Mouse (Mus musculus): ENCODE measurements around the gene Cfap126. TPM values are rescaled to one million over a fixed set of nuclear protein-coding genes. Genes with fewer than 3 reads are reported as not detected.

Cfap126 gene
- polyA plus RNA-seq, 1 experiment from 2014 or later, result 1.7 TPM

DNA sequence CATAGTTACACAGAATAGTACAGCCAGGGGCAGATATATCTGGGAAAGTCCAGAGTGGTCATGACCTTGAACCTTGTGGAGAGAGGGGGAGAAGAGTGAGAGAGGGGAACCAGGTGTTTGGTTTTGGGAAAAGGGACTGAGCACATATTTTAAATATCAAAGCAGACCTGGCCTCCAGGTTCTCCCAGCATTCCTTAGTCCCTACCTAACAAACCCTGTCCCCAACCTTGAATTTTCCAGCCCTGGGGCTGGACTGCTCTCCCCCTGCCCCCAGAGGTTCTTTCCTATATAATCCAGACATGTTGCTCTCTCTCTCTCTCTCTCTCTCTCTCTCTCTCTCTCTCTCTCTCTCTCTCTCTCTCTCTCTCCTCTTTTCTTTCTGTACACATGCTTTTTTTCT, 16.6 kb upstream of the Cfap126 start:
- H3K36me3 ChIP-seq (replicated peaks; ENCODE audit: control insufficient read depth, insufficient read depth, low read depth, low read length), result no peaks in the 10 kb centered on the region
- no peak for ATAC-seq (replicated peaks; ENCODE audit: insufficient number of reproducible peaks, low FRiP score, low TSS enrichment, low read depth)

DNA sequence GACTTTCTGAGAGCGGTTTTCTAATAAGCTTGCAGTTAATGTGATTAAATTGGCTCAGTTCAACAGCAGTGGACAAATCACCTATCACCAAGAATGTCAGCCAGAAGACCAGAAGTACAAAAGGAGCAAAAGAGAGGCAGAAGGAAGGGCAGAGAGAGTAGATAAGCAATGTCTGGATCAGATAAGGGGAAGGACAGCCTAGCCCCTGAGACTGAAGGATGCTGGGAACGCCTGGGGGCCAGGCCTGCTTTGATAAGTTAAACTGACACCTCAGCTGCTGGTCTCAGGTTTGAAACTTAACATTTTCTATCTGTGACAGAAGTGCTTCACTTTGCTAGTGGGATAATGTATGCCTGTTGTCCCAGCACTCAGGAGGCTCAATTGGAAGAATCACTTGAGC, 16.1 kb upstream of the Cfap126 start:
- Histone ChIP-seq H3K36me3 (replicated peaks; ENCODE audit: control insufficient read depth, insufficient read depth, low read depth, low read length) (no peaks in the 10 kb centered on the region), H3K4me1 (ENCODE audit: control insufficient read depth, insufficient read depth, low read length) (no peaks in the 10 kb centered on the region), H3K9me3 (replicated peaks; ENCODE audit: control insufficient read depth, low read length) (no peaks in the 10 kb centered on the region), H3K9ac (replicated peaks; ENCODE audit: low read length) (no peak overlapping the region), H3K27me3 (ENCODE audit: control insufficient read depth, insufficient read depth, low read length) (no peaks in the 10 kb centered on the region), H3K4me3 (ENCODE audit: low read depth, low read length) (no peak overlapping the region), H3K27ac (replicated peaks; ENCODE audit: low read depth, low read length) (no peak overlapping the region), H3K4me2 (ENCODE audit: low read depth, low read length) (no peak overlapping the region; the same call in 1 of the 2 replicates)
- ATAC-seq (replicated peaks; ENCODE audit: insufficient number of reproducible peaks, low FRiP score, low TSS enrichment, low read depth) (no peak), DNase-seq (ENCODE audit: low spot score) (no peak)
- 40% methylated on average over 2 of the region's 2 CpGs for WGBS

More for the DNA sequence above, 16.6 kb upstream of the Cfap126 start:
- Histone ChIP-seq H3K4me1 (ENCODE audit: control insufficient read depth, insufficient read depth, low read length) (no peaks in the 10 kb centered on the region), H3K9ac (replicated peaks; ENCODE audit: low read length) (no peak overlapping the region), H3K4me2 (ENCODE audit: low read depth, low read length) (no peak overlapping the region), H3K9me3 (replicated peaks; ENCODE audit: control insufficient read depth, low read length) (no peaks in the 10 kb centered on the region), H3K4me3 (ENCODE audit: low read depth, low read length) (no peak overlapping the region), H3K27ac (replicated peaks; ENCODE audit: low read depth, low read length) (no peak overlapping the region), H3K27me3 (ENCODE audit: control insufficient read depth, insufficient read depth, low read length) (no peaks in the 10 kb centered on the region)
- no peak for DNase-seq (ENCODE audit: low spot score)

DNA sequence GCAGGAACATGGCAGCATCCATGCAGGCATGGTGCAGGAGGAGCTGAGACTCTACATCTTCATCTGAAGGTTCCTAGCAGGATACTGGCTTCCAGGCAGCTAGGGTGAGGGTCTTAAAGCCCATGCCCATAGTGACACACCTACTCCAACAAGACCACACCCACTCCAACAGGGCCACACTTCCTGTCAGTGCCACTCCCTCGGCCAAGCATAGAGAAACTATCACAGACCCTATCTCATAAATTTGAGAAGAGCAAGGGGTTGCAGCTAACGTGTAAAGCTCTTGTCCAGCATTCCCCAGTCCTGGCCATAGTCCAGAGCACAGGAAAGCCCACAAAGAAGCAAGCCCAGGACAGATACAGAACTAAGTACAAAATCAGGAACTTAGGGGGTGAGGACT, 12.7 kb upstream of the Cfap126 start:
- Histone ChIP-seq H3K4me2 (ENCODE audit: low read depth, low read length) (no peak overlapping the region), H3K9ac (replicated peaks; ENCODE audit: low read length) (no peak overlapping the region), H3K9me3 (replicated peaks; ENCODE audit: control insufficient read depth, low read length) (no peaks in the 10 kb centered on the region), H3K27ac (replicated peaks; ENCODE audit: low read depth, low read length) (no peak overlapping the region), H3K4me3 (ENCODE audit: low read depth, low read length) (no peak overlapping the region), H3K27me3 (ENCODE audit: control insufficient read depth, insufficient read depth, low read length) (no peaks in the 10 kb centered on the region), H3K36me3 (replicated peaks; ENCODE audit: control insufficient read depth, insufficient read depth, low read depth, low read length) (no peaks in the 10 kb centered on the region), H3K4me1 (ENCODE audit: control insufficient read depth, insufficient read depth, low read length) (no peaks in the 10 kb centered on the region)
- WGBS, result 49% methylated on average over 2 of the region's 2 CpGs
- DNase-seq (ENCODE audit: low spot score) (no peak), ATAC-seq (replicated peaks; ENCODE audit: insufficient number of reproducible peaks, low FRiP score, low TSS enrichment, low read depth) (no peak)

DNA sequence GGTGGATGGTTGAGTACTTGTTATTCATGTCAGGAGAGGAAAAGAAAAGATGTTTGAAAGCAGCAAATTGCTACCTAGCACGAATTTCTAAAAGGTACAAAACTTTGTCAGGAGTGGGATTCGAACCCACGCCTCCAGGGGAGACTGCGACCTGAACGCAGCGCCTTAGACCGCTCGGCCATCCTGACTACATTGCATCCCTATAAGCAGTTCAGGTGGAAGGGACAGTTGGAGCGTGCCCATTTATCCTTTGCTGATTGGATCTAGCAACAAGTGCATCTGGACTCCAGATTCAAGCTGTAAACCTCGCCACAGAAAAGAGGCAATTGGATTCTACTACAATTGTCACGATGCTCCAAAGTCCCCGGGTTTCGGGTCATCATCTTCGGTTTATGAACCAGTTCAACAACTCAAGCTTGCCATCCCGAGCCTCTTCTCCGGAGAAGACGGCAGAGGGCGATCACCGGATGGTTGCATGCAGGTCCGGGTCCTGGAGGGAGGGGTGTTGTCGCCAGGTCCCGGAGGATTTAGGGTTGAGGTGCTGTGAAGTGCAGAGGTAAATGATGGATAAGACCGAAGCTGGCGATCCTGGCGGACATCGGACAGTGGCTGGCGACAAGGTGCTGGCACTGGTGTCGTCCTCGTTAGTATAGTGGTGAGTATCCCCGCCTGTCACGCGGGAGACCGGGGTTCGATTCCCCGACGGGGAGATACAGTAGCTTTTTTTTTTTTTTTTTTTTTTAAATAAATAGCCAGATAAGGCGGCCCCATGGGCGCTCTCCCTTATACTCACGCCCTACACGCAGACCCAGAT, 11.8 kb upstream of the Cfap126 start:
- H3K36me3 ChIP-seq (replicated peaks; ENCODE audit: control insufficient read depth, insufficient read depth, low read depth, low read length), result no peaks in the 10 kb centered on the region
- peak; percentile 83 for ATAC-seq (replicated peaks; ENCODE audit: insufficient number of reproducible peaks, low FRiP score, low TSS enrichment, low read depth)
- no peaks in the 10 kb centered on the region for H3K4me1 ChIP-seq (ENCODE audit: control insufficient read depth, insufficient read depth, low read length)
- H3K9ac ChIP-seq (replicated peaks; ENCODE audit: low read length), result peak overlapping the region; percentile 51
- peak overlapping the region; percentile 61 for H3K4me2 ChIP-seq (ENCODE audit: low read depth, low read length)
- H3K27ac ChIP-seq (replicated peaks; ENCODE audit: low read depth, low read length), result no peak overlapping the region
- H3K4me3 ChIP-seq (ENCODE audit: low read depth, low read length), result peak overlapping the region; percentile 70
- WGBS, result under 1% methylated on average over 40 of the region's 40 CpGs
- H3K27me3 ChIP-seq (ENCODE audit: control insufficient read depth, insufficient read depth, low read length), result no peaks in the 10 kb centered on the region
- peak; percentile 83 for DNase-seq (ENCODE audit: low spot score)
- H3K9me3 ChIP-seq (replicated peaks; ENCODE audit: control insufficient read depth, low read length), result no peaks in the 10 kb centered on the region

DNA sequence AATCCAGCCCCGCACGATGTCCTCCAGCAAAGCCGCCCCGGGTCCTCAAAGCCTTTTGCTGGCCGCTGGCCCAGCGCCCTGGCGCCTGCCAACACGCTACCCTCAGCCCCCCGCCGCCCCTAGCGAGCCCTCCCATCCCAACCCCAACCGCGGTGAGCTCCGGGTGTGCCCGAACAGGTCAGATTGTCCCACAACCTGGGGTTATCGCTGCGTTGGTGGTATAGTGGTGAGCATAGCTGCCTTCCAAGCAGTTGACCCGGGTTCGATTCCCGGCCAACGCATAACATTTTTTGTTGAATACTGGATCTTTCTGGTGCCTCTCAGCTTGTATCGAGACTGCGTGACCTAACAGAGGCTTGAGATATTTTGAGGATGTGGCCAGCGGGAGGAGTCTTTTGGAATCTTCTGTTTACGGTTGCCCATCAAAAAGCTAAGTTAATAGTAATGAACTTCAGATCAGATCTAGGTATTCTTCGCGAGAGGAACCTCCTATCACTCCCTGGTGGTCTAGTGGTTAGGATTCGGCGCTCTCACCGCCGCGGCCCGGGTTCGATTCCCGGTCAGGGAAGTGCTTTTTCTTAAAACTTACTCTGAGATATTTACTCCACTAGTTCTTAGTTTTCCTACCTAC, 11.1 kb upstream of the Cfap126 start:
- DNase-seq (ENCODE audit: low spot score) (peak; percentile 89), ATAC-seq (replicated peaks; ENCODE audit: insufficient number of reproducible peaks, low FRiP score, low TSS enrichment, low read depth) (peak; percentile 93)
- Histone ChIP-seq H3K27ac (replicated peaks; ENCODE audit: low read depth, low read length) (no peak overlapping the region), H3K9me3 (replicated peaks; ENCODE audit: control insufficient read depth, low read length) (no peaks in the 10 kb centered on the region), H3K36me3 (replicated peaks; ENCODE audit: control insufficient read depth, insufficient read depth, low read depth, low read length) (no peaks in the 10 kb centered on the region), H3K9ac (replicated peaks; ENCODE audit: low read length) (peak overlapping the region; percentile 51; the same call in 1 of the 2 replicates), H3K27me3 (ENCODE audit: control insufficient read depth, insufficient read depth, low read length) (no peaks in the 10 kb centered on the region), H3K4me1 (ENCODE audit: control insufficient read depth, insufficient read depth, low read length) (no peaks in the 10 kb centered on the region), H3K4me2 (ENCODE audit: low read depth, low read length) (peak overlapping the region; percentile 61), H3K4me3 (ENCODE audit: low read depth, low read length) (peak overlapping the region; percentile 70)
- WGBS, result 1% methylated on average over 35 of the region's 35 CpGs

DNA sequence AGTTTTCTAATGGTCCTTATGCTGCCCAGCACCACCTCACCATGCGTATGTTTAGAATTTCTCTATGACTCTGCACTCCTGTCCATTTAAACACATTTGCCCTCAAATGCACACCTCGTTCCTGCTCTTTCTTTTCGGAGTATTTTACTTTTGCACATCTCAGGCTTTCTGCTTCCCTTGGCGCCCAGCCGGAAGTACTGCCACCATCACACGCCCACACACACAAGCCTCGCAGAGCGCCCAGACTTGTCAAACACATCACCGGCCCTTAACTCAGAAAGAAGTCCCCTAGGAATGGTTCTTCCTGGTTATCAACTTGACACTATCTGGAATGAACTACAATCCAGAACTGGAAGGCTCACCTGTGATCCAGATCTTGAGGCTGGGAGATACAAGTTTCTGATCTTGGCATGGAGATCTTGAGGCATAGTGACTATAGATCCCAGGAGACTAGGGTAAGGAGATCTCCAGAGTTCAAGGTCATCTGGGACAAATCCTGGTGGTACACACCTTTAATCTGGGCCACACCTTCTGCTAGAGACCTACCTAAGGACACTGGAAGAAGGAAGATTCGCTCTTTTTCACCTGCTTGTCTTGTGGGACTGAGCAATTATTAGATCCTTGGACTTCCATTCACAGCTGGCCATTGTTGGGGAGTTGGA, 10.4 kb upstream of the Cfap126 start:
- Histone ChIP-seq H3K9ac (replicated peaks; ENCODE audit: low read length) (no peak overlapping the region), H3K4me1 (ENCODE audit: control insufficient read depth, insufficient read depth, low read length) (no peaks in the 10 kb centered on the region), H3K4me2 (ENCODE audit: low read depth, low read length) (peak overlapping the region; percentile 27), H3K4me3 (ENCODE audit: low read depth, low read length) (peak overlapping the region; percentile 29), H3K36me3 (replicated peaks; ENCODE audit: control insufficient read depth, insufficient read depth, low read depth, low read length) (no peaks in the 10 kb centered on the region), H3K9me3 (replicated peaks; ENCODE audit: control insufficient read depth, low read length) (no peaks in the 10 kb centered on the region), H3K27me3 (ENCODE audit: control insufficient read depth, insufficient read depth, low read length) (no peaks in the 10 kb centered on the region), H3K27ac (replicated peaks; ENCODE audit: low read depth, low read length) (no peak overlapping the region)
- 10% methylated on average over 10 of the region's 10 CpGs for WGBS
- DNase-seq (ENCODE audit: low spot score) (peak; percentile 51), ATAC-seq (replicated peaks; ENCODE audit: insufficient number of reproducible peaks, low FRiP score, low TSS enrichment, low read depth) (no peak; the same call in none of the 2 replicates)

DNA sequence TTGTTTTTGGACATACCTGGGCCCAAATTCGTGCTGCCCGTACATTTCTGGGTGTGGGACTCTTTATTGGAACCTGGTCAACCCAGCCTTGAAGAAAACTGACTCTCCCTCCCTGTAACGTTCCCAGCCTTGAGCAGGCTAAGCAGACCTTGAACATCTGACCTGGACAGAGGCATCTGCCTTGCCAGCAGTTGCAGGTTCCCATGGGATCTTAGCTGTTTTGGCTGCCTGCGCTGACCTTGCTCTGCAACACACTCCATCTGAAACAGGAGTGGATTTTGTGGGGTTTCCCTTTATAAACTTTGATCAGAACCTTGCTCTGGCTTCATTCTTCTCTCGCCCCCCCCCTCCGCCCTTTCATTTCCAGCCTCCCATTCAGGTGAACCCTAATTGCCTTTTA, 8.5 kb upstream of the Cfap126 start:
- no peak for ATAC-seq (replicated peaks; ENCODE audit: insufficient number of reproducible peaks, low FRiP score, low TSS enrichment, low read depth)
- H3K4me3 ChIP-seq (ENCODE audit: low read depth, low read length), result no peak overlapping the region
- H3K4me1 ChIP-seq (ENCODE audit: control insufficient read depth, insufficient read depth, low read length), result no peaks in the 10 kb centered on the region
- DNase-seq (ENCODE audit: low spot score), result no peak
- no peaks in the 10 kb centered on the region for H3K9me3 ChIP-seq (replicated peaks; ENCODE audit: control insufficient read depth, low read length)
- no peak overlapping the region for H3K9ac ChIP-seq (replicated peaks; ENCODE audit: low read length)
- no peak overlapping the region for H3K27ac ChIP-seq (replicated peaks; ENCODE audit: low read depth, low read length)
- WGBS, result 71% methylated on average over 6 of the region's 6 CpGs
- H3K4me2 ChIP-seq (ENCODE audit: low read depth, low read length), result no peak overlapping the region
- no peaks in the 10 kb centered on the region for H3K27me3 ChIP-seq (ENCODE audit: control insufficient read depth, insufficient read depth, low read length)
- no peaks in the 10 kb centered on the region for H3K36me3 ChIP-seq (replicated peaks; ENCODE audit: control insufficient read depth, insufficient read depth, low read depth, low read length)

DNA sequence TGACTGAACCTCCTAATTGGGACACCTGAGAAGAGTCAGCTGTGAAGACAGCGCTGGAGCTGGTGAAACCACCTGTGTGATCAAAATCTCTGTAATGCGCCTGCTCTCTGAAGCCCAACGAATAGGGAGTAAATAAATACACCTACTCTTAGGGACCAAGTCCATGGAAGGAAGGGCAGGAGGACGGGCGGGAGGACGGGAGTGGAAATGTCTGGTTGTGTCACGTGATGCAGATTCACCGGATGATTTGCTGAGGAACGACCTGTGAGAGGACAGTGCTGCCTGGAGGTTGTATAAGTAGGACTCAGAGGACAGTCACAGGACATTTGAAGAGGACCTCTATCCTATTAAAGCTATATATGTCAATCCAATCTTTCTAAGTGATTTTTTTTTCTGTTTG, 4.1 kb upstream of the Cfap126 start:
- H3K9me3 ChIP-seq (replicated peaks; ENCODE audit: control insufficient read depth, low read length), result no peaks in the 10 kb centered on the region
- no peak overlapping the region for H3K4me3 ChIP-seq (ENCODE audit: low read depth, low read length)
- H3K4me1 ChIP-seq (ENCODE audit: control insufficient read depth, insufficient read depth, low read length), result no peaks in the 10 kb centered on the region
- 35% methylated on average over 9 of the region's 9 CpGs for WGBS
- no peaks in the 10 kb centered on the region for H3K36me3 ChIP-seq (replicated peaks; ENCODE audit: control insufficient read depth, insufficient read depth, low read depth, low read length)
- ATAC-seq (replicated peaks; ENCODE audit: insufficient number of reproducible peaks, low FRiP score, low TSS enrichment, low read depth) (no peak), DNase-seq (ENCODE audit: low spot score) (no peak)
- no peak overlapping the region for H3K27ac ChIP-seq (replicated peaks; ENCODE audit: low read depth, low read length)
- no peaks in the 10 kb centered on the region for H3K27me3 ChIP-seq (ENCODE audit: control insufficient read depth, insufficient read depth, low read length)
- H3K4me2 ChIP-seq (ENCODE audit: low read depth, low read length), result no peak overlapping the region
- H3K9ac ChIP-seq (replicated peaks; ENCODE audit: low read length), result no peak overlapping the region

All from embryonic facial prominence, embryonic 11.5 days (tissue).